In the genomic region with DNA sequence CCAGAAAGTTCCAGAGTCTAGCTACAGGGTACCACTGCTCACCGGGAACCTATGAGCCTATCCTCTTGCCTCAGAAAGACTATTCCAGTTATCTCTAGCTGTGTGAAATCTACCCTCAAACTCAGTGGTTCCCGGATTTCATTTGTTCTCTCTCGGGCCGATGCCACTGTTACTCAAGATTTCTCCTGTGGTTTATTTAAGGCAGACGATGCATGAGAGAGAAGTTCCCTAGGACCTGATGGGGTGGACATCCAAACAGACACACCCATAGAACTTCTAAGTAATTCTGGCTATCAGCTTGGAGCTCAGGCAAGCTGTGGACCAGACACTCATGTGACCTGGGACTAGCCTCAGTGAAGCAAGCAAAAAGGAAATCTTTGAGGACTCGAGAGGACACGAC, we compare ENCODE assay signal across 24 mouse cellular contexts.
"Had no signal": no experiment of that assay in that cellular context is flagged by ENCODE, and none has a peak within 500 bp of the region (broad histone marks: within the 10 kb centered on the region; RNA-seq: fewer than 3 reads in every experiment).

No protein-coding gene starts in this region.

- H3K9ac ChIP-seq: forebrain, embryonic 15.5 days; heart, embryonic 13.5 days; heart, embryonic 15.5 days; hindbrain, embryonic 15.5 days; intestine, embryonic 15.5 days; limb, embryonic 12.5 days had no signal

- H3K9me3 ChIP-seq: forebrain, embryonic 15.5 days; heart, embryonic 13.5 days; heart, embryonic 15.5 days; hindbrain, embryonic 10.5 days; hindbrain, embryonic 13.5 days; hindbrain, embryonic 15.5 days; intestine, embryonic 15.5 days; limb, embryonic 10.5 days; limb, embryonic 12.5 days had no signal

- H3K36me3 ChIP-seq: forebrain, embryonic 15.5 days; heart, embryonic 13.5 days; heart, embryonic 15.5 days; hindbrain, embryonic 10.5 days; hindbrain, embryonic 13.5 days; hindbrain, embryonic 15.5 days; intestine, embryonic 15.5 days; limb, embryonic 10.5 days; limb, embryonic 12.5 days had no signal

- H3K27ac ChIP-seq: forebrain, embryonic 15.5 days; heart, embryonic 13.5 days; heart, embryonic 15.5 days; hindbrain, embryonic 10.5 days; hindbrain, embryonic 13.5 days; hindbrain, embryonic 15.5 days; intestine, embryonic 15.5 days; layer of hippocampus, adult 2 months; left cerebral cortex, adult 2 months; limb, embryonic 12.5 days had no signal

- H3K27me3 ChIP-seq: forebrain, embryonic 15.5 days; heart, embryonic 13.5 days; heart, embryonic 15.5 days; hindbrain, embryonic 15.5 days; intestine, embryonic 15.5 days; limb, embryonic 12.5 days had no signal

- ATAC-seq: forebrain, embryonic 15.5 days; forebrain, postnatal 0 days; inflammation-experienced regulatory T-cells, adult 6 months; intestine, embryonic 15.5 days; intestine, postnatal 0 days had no signal

- DNase-seq: forebrain, postnatal 0 days; gastrocnemius, postnatal 14 days; gastrocnemius, postnatal 36 days; heart, adult 2 months; heart, postnatal 14 days; heart, postnatal 4 days; kidney, adult 8-10 months; kidney, postnatal 10 days; kidney, postnatal 25 days; kidney, postnatal 4 days had no signal

- H3K4me3 ChIP-seq: forebrain, embryonic 15.5 days; heart, adult 2 months; heart, embryonic 13.5 days; heart, embryonic 15.5 days; hindbrain, embryonic 13.5 days; hindbrain, embryonic 15.5 days; intestine, embryonic 15.5 days; limb, embryonic 10.5 days; limb, embryonic 12.5 days had no signal

- H3K4me2 ChIP-seq: forebrain, embryonic 15.5 days; heart, embryonic 11.5 days; heart, embryonic 13.5 days; heart, embryonic 15.5 days; intestine, embryonic 15.5 days had no signal
